Mouse (Mus musculus) E14TG2a.4 (cell line): Measurements from ENCODE around the gene Ppcdc.

Source experiments
- CTCF ChIP-seq: conservative IDR thresholded peaks from 2 replicates; pipeline ENCODE4 v1.5.1; 2014; ENCODE audit warnings: low read length
- NANOG ChIP-seq: IDR thresholded peaks from 2 replicates; pipeline ENCODE4 v1.6.1; 2014; ENCODE audit warnings: borderline replicate concordance, low read length, mixed read lengths
- POU5F1 ChIP-seq: IDR thresholded peaks from 2 replicates; pipeline ENCODE4 v1.6.1; 2014; ENCODE audit warnings: low read length, borderline replicate concordance

- no peak; the same call in 1 of the 2 replicates for TF ChIP-seq CTCF
- TF ChIP-seq POU5F1: no peak
- TF ChIP-seq NANOG: no peak
Observed at GRCm38 (mm10) chr9:57360999-57361398, 78.9 kb downstream of the Ppcdc start.
